Mouse (Mus musculus) neural tube, embryonic 12.5 days (tissue): ENCODE data around the gene Gm3371. TPM values are rescaled to one million over a fixed set of nuclear protein-coding genes. Genes with fewer than 3 reads are reported as not detected.
"Not testable (repeated sequence)": the region's sequence is repeated elsewhere in the genome, so short reads cannot be mapped to it uniquely, and the experiment has no call there.

Source experiments
- ATAC-seq: fragments of 200-750 bp; cut with Nextera tagmentation; 2 replicates; pipeline ENCODE4 v1.8.0; 2017; ENCODE audit warnings: low read depth, mild to moderate bottlenecking, moderate TSS enrichment, moderate library complexity; ENCODE audit not compliant: low FRiP score
- H3K27ac ChIP-seq: fragments of 300-500 bp; sonication (generic); 2 replicates; pipeline ENCODE4 v1.5.1; 2016
- H3K27me3 ChIP-seq: fragments of 300-500 bp; sonication (generic); replicated peaks from 2 replicates; pipeline ENCODE4 v1.6.1; 2016; ENCODE audit warnings: mild to moderate bottlenecking
- H3K36me3 ChIP-seq: fragments of 300-500 bp; sonication (generic); 2 replicates; pipeline ENCODE4 v1.6.1; 2016; ENCODE audit warnings: mild to moderate bottlenecking
- H3K4me1 ChIP-seq: fragments of 300-500 bp; sonication (generic); 2 replicates; pipeline ENCODE4 v1.6.1; 2016
- H3K4me2 ChIP-seq: fragments of 300-500 bp; sonication (generic); replicated peaks from 2 replicates; pipeline ENCODE4 v1.6.1; 2016; ENCODE audit warnings: mild to moderate bottlenecking
- H3K4me3 ChIP-seq: fragments of 300-500 bp; sonication (generic); 2 replicates; pipeline ENCODE4 v1.5.1; 2016
- H3K9ac ChIP-seq: fragments of 300-500 bp; sonication (generic); 2 replicates; pipeline ENCODE4 v1.6.1; 2016; ENCODE audit warnings: mild to moderate bottlenecking
- H3K9me3 ChIP-seq: fragments of 300-500 bp; sonication (generic); 2 replicates; pipeline ENCODE4 v1.6.1; 2016; ENCODE audit warnings: mild to moderate bottlenecking
- WGBS: fragments of 180-500 bp; shearing (Covaris S2); methylation state at CpG from one replicate; pipeline ENCODE4 v1.1.7; 2016; 5-methylcytosine and 5-hydroxymethylcytosine counted together
- polyA plus RNA-seq: library from polyadenylated mRNA; unstranded; fragments of >200 nt; fragmentation: Nextera tagmentation; extraction: Ambion mirVana; gene quantifications from 2 replicates; pipeline ENCODE4 v1.2.1, GENCODE M21; 2016

Gm3371 gene
- not detected in 2 replicates for polyA plus RNA-seq

GRCm38 (mm10) chr14:44410588-44410987 lies at the start of gene Gm3371:
Gene Gm3371, minus strand, starts transcription at chr14:44410688.
- no CpG with 5 or more reads among the region's 2 CpGs for WGBS
- H3K4me1 ChIP-seq, ATAC-seq, H3K27ac ChIP-seq, H3K36me3 ChIP-seq, H3K4me3 ChIP-seq, H3K27me3 ChIP-seq, H3K4me2 ChIP-seq, H3K9ac ChIP-seq, H3K9me3 ChIP-seq: not testable (repeated sequence)

GRCm38 (mm10) chr14:44433335-44433734 lies 22.8 kb upstream of the Gm3371 start, which contains the start of gene Gm8232:
Gene Gm8232, plus strand, starts transcription at chr14:44433635.
- not testable (repeated sequence) for ATAC-seq, H3K27me3 ChIP-seq, H3K27ac ChIP-seq, H3K4me1 ChIP-seq, H3K4me2 ChIP-seq, H3K36me3 ChIP-seq, H3K9me3 ChIP-seq, H3K4me3 ChIP-seq, H3K9ac ChIP-seq
- WGBS, result 89% methylated on average over 3 of the region's 3 CpGs

- not testable (repeated sequence) for ATAC-seq, H3K4me2 ChIP-seq, H3K9me3 ChIP-seq, H3K9ac ChIP-seq, H3K27ac ChIP-seq, H3K27me3 ChIP-seq, H3K4me1 ChIP-seq, H3K4me3 ChIP-seq, H3K36me3 ChIP-seq
- 86% methylated on average over 4 of the region's 4 CpGs for WGBS
Measured at GRCm38 (mm10) chr14:44384233-44384632, 26.3 kb downstream of the Gm3371 start.

- H3K27me3 ChIP-seq, H3K9me3 ChIP-seq, H3K9ac ChIP-seq, H3K36me3 ChIP-seq, H3K27ac ChIP-seq, ATAC-seq, H3K4me3 ChIP-seq, H3K4me2 ChIP-seq, H3K4me1 ChIP-seq: not testable (repeated sequence)
- 94% methylated on average over 4 of the region's 4 CpGs for WGBS
Measured at GRCm38 (mm10) chr14:44365057-44365456, 45.4 kb downstream of the Gm3371 start, which contains the start of gene Gm8229. Gene Gm8229, plus strand, starts transcription at chr14:44365357.

DNA sequence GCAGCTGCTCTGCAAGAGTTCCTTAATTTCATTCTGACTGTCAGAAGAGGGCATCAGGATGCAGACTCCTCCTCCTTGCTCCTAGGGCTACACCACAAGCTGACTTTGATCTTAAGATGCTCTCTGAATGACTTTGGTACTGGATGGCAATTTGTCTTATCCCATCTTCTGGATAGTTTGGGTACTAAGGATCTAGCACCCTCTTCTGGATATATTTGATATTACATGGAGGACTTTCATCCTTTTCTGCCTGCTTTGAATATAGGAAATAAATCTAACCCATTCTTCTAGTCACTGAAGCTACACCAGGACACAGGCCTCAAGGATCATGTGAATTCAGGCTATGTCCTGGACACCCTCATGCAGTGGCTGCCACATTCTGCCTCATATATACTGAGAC lies 48.2 kb downstream of the Gm3371 start:
- H3K27me3 ChIP-seq, ATAC-seq: not testable (repeated sequence)

GRCm38 (mm10) chr14:44361416-44361815 lies 49.1 kb downstream of the Gm3371 start:
- not testable (repeated sequence) for H3K27ac ChIP-seq, H3K9me3 ChIP-seq, H3K4me3 ChIP-seq, H3K36me3 ChIP-seq, H3K4me2 ChIP-seq, H3K27me3 ChIP-seq, ATAC-seq, H3K9ac ChIP-seq, H3K4me1 ChIP-seq
- 43% methylated on average over 2 of the region's 2 CpGs for WGBS

More for the DNA sequence above, 48.2 kb downstream of the Gm3371 start:
- not testable (repeated sequence) for H3K27ac ChIP-seq, H3K4me2 ChIP-seq, H3K9ac ChIP-seq, H3K9me3 ChIP-seq, H3K4me3 ChIP-seq, H3K4me1 ChIP-seq, H3K36me3 ChIP-seq

Other genes with a start within 250 kb of the Gm3371 start
- gene Gm8212, start 213.0 kb downstream of the Gm3371 start, polyA plus RNA-seq, result not detected in 2 replicates
- not detected in 2 replicates for gene 4930503E14Rik, start 197.4 kb downstream of the Gm3371 start, polyA plus RNA-seq
- not detected in 2 replicates for gene Gm8220, start 125.1 kb downstream of the Gm3371 start, polyA plus RNA-seq
- not detected in 2 replicates for gene Gm5930, start 72.1 kb downstream of the Gm3371 start, polyA plus RNA-seq
- not detected in 2 replicates for gene Gm8229, start 45.3 kb downstream of the Gm3371 start, polyA plus RNA-seq
- gene Gm8232, start 22.9 kb upstream of the Gm3371 start, polyA plus RNA-seq, result not detected in 2 replicates
- 0.23 TPM in 1 of 2 replicates, not detected in the other for gene BC061237, start 81.8 kb upstream of the Gm3371 start, polyA plus RNA-seq
- not detected in 2 replicates for gene Gm17093, start 107.6 kb upstream of the Gm3371 start, polyA plus RNA-seq
- gene Gm8247, start 172.5 kb upstream of the Gm3371 start, polyA plus RNA-seq, result not detected in 2 replicates
- gene Gm5624, start 217.2 kb upstream of the Gm3371 start, polyA plus RNA-seq, result not detected in 2 replicates